Mouse (Mus musculus) G1E (cell line): ENCODE measurements around the gene Carns1. TPM values are rescaled to one million over a fixed set of nuclear protein-coding genes. Genes with fewer than 3 reads are reported as not detected.

Source experiments
- ATAC-seq: 2 replicates; pipeline ENCODE4 v1.8.0; 2016; ENCODE audit warnings: mild to moderate bottlenecking; ENCODE audit not compliant: insufficient number of reproducible peaks, poor library complexity, low FRiP score, severe bottlenecking; ENCODE audit errors: extremely low read depth
- DNase-seq: peaks from one replicate; pipeline ENCODE4 v3.0.0; 2012; ENCODE audit warnings: low spot score
- H3K27me3 ChIP-seq: 2 replicates; pipeline ENCODE4 v1.6.1; 2012; ENCODE audit warnings: mild to moderate bottlenecking, low read length, inconsistent platforms; ENCODE audit not compliant: insufficient read depth
- H3K36me3 ChIP-seq: replicated peaks from 2 replicates; pipeline ENCODE3; 2012; ENCODE audit warnings: mild to moderate bottlenecking, inconsistent platforms
- H3K4me1 ChIP-seq: 2 replicates; pipeline ENCODE4 v1.6.1; 2012; ENCODE audit warnings: low read depth, low read length, inconsistent platforms, mixed read lengths; ENCODE audit not compliant: insufficient read depth
- H3K4me3 ChIP-seq: 2 replicates; pipeline ENCODE4 v1.5.1; 2012; ENCODE audit warnings: low read depth, mild to moderate bottlenecking, inconsistent platforms, low read length, moderate library complexity, mixed read lengths
- H3K9me3 ChIP-seq: replicated peaks from 2 replicates; pipeline ENCODE4 v1.6.1; 2012; ENCODE audit warnings: inconsistent platforms
- CTCF ChIP-seq: IDR thresholded peaks from 2 replicates; pipeline ENCODE4 v1.5.1; 2012; ENCODE audit warnings: low read depth, low read length, inconsistent platforms, mixed read lengths
- GATA1 ChIP-seq: IDR thresholded peaks from 2 replicates; pipeline ENCODE4 v1.6.1; 2012; ENCODE audit warnings: borderline replicate concordance, low read length, inconsistent platforms, mixed read lengths
- GATA2 ChIP-seq: IDR thresholded peaks from 2 replicates; pipeline ENCODE4 v1.6.1; 2012; ENCODE audit warnings: low read depth, low read length, inconsistent platforms, borderline replicate concordance
- POLR2AphosphoS5 ChIP-seq: IDR thresholded peaks from 2 replicates; pipeline ENCODE4 v1.6.1; 2012; ENCODE audit warnings: low read depth, low read length, inconsistent platforms; ENCODE audit not compliant: insufficient replicate concordance
- TAL1 ChIP-seq: conservative IDR thresholded peaks from 2 replicates; pipeline ENCODE4 v1.6.1; 2012; ENCODE audit warnings: low read depth, low read length, inconsistent platforms, mixed read lengths
- polyA plus RNA-seq: library from polyadenylated mRNA; stranded (reverse); fragments of >175 nt; gene quantifications from 2 replicates; pipeline ENCODE4 v1.2.3, GENCODE M21; 2012
- total RNA-seq, 2 experiments: library from RNA; stranded (forward) in 1 of 2; stranded (reverse) in 1 of 2; fragments of 200-1000 nt in 1 of 2; fragments of >200 nt in 1 of 2; fragmentation: Nextera tagmentation in 1 of 2; gene quantifications; 2 replicates each; pipeline ENCODE4 v1.2.3; 2014 to 2017

Gene Carns1
- total and polyA plus RNA-seq, 3 experiments: 0.48 to 1.2 (median 0.55) TPM

DNA sequence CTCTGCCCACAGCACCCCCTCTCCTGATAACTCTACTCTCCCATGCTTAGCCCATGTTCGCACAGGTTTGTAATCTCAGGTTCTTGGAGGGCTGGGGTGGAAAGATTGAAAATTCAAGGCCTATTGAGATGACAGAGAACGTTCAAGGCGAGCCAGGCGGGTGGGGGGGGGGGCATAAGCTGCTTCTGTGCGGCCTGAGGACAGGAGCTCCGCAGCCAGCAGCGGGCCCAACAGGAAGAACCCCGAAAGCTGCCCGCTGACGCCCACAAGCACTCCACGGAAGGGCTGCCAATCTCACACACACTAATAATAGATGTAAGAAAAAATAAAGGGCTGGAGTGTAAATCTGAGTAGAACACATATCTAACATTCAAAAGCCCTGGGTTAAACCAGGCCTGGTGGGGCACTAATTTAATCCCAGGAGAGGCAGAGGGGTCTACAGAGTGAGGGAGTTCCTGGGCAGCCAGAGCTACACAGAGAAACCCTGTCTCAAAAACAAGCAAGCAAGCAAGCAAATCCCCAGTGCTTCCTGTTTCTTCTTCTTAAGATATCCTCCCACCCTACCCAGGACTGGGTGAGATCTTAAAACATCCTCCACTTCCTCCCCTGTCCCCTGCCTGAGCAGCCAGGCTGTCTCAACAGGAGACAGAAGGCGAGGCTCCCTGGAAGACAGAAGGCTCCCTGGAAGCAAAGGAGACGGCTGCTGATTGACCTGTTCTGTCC is 28.5 kb upstream of the Carns1 start:
- H3K4me3 ChIP-seq: no peak overlapping the region
- H3K27me3 ChIP-seq: peaks cover 50% of the 10 kb centered on the region
- peaks cover 21% of the 10 kb centered on the region for H3K36me3 ChIP-seq
- H3K4me1 ChIP-seq: peaks cover 47% of the 10 kb centered on the region
- DNase-seq: no peak
- TF ChIP-seq GATA2: no peak
- TF ChIP-seq CTCF: no peak
- TF ChIP-seq POLR2AphosphoS5: no peak
- TF ChIP-seq TAL1: no peak
- TF ChIP-seq GATA1: no peak
- no peak for ATAC-seq
- H3K9me3 ChIP-seq: no peaks in the 10 kb centered on the region

DNA sequence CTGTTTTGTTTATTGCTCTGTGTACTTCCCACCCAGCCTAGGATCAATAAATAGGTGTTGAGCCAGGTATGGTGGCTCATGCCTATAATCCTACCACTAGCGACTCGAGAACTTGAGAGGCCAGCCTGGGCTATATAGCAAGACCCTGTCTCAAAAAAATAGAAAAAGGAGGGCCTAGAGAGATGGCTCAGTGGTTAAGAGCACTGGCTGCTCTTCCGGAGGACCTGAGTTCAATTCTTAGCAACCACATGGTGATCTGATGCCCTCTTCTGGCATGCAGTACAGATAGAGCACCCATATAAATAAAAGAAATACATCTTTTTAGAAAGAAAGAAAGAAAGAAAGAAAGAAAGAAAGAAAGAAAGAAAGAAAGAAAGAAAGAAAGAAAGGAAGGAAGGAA is 27.9 kb upstream of the Carns1 start:
- no peak for ATAC-seq
- DNase-seq: no peak
- no peak for TF ChIP-seq GATA2
- no peak for TF ChIP-seq CTCF
- no peak for TF ChIP-seq POLR2AphosphoS5
- no peak for TF ChIP-seq GATA1
- no peak for TF ChIP-seq TAL1
- peaks cover 48% of the 10 kb centered on the region for H3K4me1 ChIP-seq
- peaks cover 45% of the 10 kb centered on the region for H3K27me3 ChIP-seq
- H3K9me3 ChIP-seq: no peaks in the 10 kb centered on the region
- H3K4me3 ChIP-seq: no peak overlapping the region
- peaks cover 27% of the 10 kb centered on the region for H3K36me3 ChIP-seq

DNA sequence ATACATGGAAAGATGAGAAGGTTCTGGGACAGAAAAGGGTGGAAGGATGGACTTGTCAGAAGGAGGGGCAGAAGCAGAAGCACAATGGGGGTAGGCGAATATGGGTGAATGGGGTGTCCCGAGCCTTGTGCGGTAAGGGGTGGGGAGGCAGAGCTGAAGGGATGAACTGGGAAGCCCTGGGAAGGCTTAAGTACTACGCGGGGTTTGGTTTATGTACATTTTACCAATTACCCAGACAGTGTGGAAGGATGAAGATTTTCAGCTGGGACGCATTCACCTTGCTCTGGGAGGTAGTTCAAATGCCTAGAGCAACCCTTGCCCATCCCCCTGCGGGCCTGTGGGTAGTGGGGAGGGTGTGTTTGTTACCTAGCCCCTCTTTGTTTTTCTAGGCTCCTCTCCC is 26.9 kb upstream of the Carns1 start:
- no peak for DNase-seq
- ATAC-seq: no peak
- Histone ChIP-seq H3K36me3 (peaks cover 37% of the 10 kb centered on the region), H3K9me3 (no peaks in the 10 kb centered on the region), H3K27me3 (peaks cover 38% of the 10 kb centered on the region), H3K4me3 (peak overlapping the region; percentile 80; the same call in 1 of the 2 replicates), H3K4me1 (peaks cover 54% of the 10 kb centered on the region)
- TF ChIP-seq TAL1 (no peak), GATA2 (no peak), CTCF (no peak), POLR2AphosphoS5 (no peak), GATA1 (no peak)

DNA sequence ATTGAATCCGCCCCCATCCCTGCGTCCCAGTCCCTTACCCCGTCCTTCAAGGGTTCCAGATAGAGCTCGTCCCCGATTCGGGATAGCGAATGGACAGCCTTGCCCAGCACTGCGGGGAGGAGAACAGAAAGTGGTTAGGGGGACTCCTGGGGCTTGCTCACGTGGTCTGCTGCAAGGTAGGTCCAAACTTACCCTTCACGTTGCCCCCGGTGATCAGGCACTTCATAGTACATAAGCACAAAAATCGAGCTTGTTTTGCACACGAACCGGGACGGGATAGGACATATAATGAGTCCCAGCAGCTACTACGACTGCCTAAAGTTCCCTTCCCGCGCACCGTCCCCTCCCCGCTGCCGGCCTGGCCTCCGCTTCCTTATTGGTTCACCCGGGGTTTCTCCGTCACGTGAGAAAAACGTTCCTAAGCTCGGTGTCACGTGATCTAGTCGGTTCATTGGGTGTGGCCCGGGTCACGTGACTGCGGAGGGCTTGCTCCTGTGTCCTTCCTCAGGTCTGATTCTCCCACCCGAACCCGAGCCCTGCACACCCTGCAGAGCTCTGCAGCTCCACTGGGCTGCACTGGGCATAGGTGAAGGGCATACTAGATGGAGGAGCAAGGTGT is 26.1 kb upstream of the Carns1 start, which contains the start of gene Rad9a:
Gene Rad9a (minus strand): TSS at position 372 of the 619 bp plus-strand sequence.
- Histone ChIP-seq H3K4me1 (peaks cover 61% of the 10 kb centered on the region), H3K36me3 (peaks cover 44% of the 10 kb centered on the region), H3K4me3 (peak within 1 kb of the TSS; percentile 80), H3K9me3 (no peaks in the 10 kb centered on the region), H3K27me3 (peaks cover 32% of the 10 kb centered on the region)
- peak; percentile 77 for ATAC-seq
- peak; percentile 99 for DNase-seq
- TF ChIP-seq TAL1 (no peak), GATA1 (no peak), GATA2 (no peak), CTCF (no peak), POLR2AphosphoS5 (no peak)

GRCm38 (mm10) chr19:4197180-4197579 is 21.9 kb upstream of the Carns1 start:
- no peaks in the 10 kb centered on the region for H3K9me3 ChIP-seq
- no peak for TF ChIP-seq GATA1
- no peak for TF ChIP-seq CTCF
- no peak; the same call in 1 of the 2 replicates for TF ChIP-seq POLR2AphosphoS5
- no peak for TF ChIP-seq GATA2
- TF ChIP-seq TAL1: no peak
- H3K27me3 ChIP-seq: no peaks in the 10 kb centered on the region
- DNase-seq (no peak), ATAC-seq (no peak)
- peaks cover 81% of the 10 kb centered on the region for H3K36me3 ChIP-seq
- H3K4me3 ChIP-seq: no peak overlapping the region; the same call in 1 of the 2 replicates
- peaks cover 88% of the 10 kb centered on the region for H3K4me1 ChIP-seq

GRCm38 (mm10) chr19:4196548-4196947 is 21.3 kb upstream of the Carns1 start:
- ATAC-seq (no peak), DNase-seq (no peak)
- H3K9me3 ChIP-seq: no peaks in the 10 kb centered on the region
- H3K27me3 ChIP-seq: no peaks in the 10 kb centered on the region
- H3K4me3 ChIP-seq: peak overlapping the region; percentile 53; the same call in 1 of the 2 replicates
- H3K4me1 ChIP-seq: peaks cover 83% of the 10 kb centered on the region
- peaks cover 81% of the 10 kb centered on the region for H3K36me3 ChIP-seq
- TF ChIP-seq GATA2 (no peak), POLR2AphosphoS5 (no peak), GATA1 (no peak), TAL1 (no peak), CTCF (no peak)
